Mouse (Mus musculus): Measurements from ENCODE around the gene Olfr161.
"Not testable (repeated sequence)": the region's sequence is repeated elsewhere in the genome, so short reads cannot be mapped to it uniquely, and the experiment has no call there.

The Olfr161 gene

DNA sequence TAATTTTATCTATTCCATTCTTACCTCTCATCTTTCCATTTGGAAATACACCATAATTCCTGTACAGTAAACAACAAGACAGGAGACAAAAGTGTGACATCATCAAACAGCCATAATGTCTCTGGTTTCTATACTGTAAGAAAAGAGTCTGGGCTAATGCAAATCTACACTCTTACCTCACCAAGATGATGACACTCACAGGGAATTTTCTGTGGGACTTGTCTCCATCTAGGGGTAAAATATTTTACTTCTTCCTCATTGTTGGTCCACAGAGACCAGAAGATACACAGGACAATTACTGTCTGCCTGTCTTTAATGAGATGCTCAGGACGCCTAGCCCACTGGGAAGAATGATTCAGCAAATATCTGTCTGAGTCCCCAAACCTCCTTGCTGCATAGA, at the start of gene Olfr161:
TSS of gene Olfr161 (plus strand) at position 352 of the 400 bp plus-strand sequence.
- no peak for DNase-seq

- no peak for DNase-seq
These were observed 27.3 kb upstream of the Olfr161 start for GRCm38 (mm10) chr16:3563553-3563952.

- not testable (repeated sequence) for DNase-seq
These were observed 13.2 kb upstream of the Olfr161 start for GRCm38 (mm10) chr16:3577658-3578057.

- not testable (repeated sequence) for DNase-seq
These were observed 12.5 kb upstream of the Olfr161 start for GRCm38 (mm10) chr16:3578227-3578848.

- DNase-seq = not testable (repeated sequence)
These were observed 40.5 kb downstream of the Olfr161 start for GRCm38 (mm10) chr16:3631376-3631775.

- DNase-seq = not testable (repeated sequence)
These were observed 41.9 kb downstream of the Olfr161 start for GRCm38 (mm10) chr16:3632572-3633361.
